Mouse (Mus musculus) liver, embryonic 11.5 days (tissue): Measurements from ENCODE around the gene Vsig8. TPM values are rescaled to one million over a fixed set of nuclear protein-coding genes. Genes with fewer than 3 reads are reported as not detected.

Experiments used
- ATAC-seq: fragments of 200-750 bp; cut with Nextera tagmentation; replicated peaks from 2 replicates; pipeline ENCODE4 v1.8.0; 2017; ENCODE audit warnings: moderate number of reproducible peaks, mild to moderate bottlenecking, moderate TSS enrichment, moderate library complexity; ENCODE audit not compliant: low FRiP score
- DNase-seq: peaks from one replicate; pipeline ENCODE4 v3.0.0-alpha.2; 2017; ENCODE audit warnings: low spot score
- H3K27ac ChIP-seq: fragments of 300-500 bp; sonication (generic); 2 replicates; pipeline ENCODE4 v1.5.1; 2014; ENCODE audit warnings: mild to moderate bottlenecking, low read depth, low read length, control low read depth
- H3K27me3 ChIP-seq: fragments of 300-500 bp; sonication (generic); replicated peaks from 2 replicates; pipeline ENCODE4 v1.6.1; 2014; ENCODE audit warnings: low read length, mixed read lengths; ENCODE audit not compliant: control insufficient read depth, insufficient read depth
- H3K36me3 ChIP-seq: fragments of 300-500 bp; sonication (generic); 2 replicates; pipeline ENCODE4 v1.6.1; 2014; ENCODE audit warnings: mild to moderate bottlenecking, low read length, moderate library complexity, mixed read lengths; ENCODE audit not compliant: control insufficient read depth, insufficient read depth
- H3K4me1 ChIP-seq: fragments of 300-500 bp; sonication (generic); replicated peaks from 2 replicates; pipeline ENCODE4 v1.6.1; 2014; ENCODE audit warnings: low read length, mixed read lengths; ENCODE audit not compliant: control insufficient read depth, insufficient read depth
- H3K4me2 ChIP-seq: fragments of 300-500 bp; sonication (generic); 2 replicates; pipeline ENCODE4 v1.6.1; 2014; ENCODE audit warnings: mild to moderate bottlenecking, control low read depth, moderate library complexity
- H3K4me3 ChIP-seq: fragments of 300-500 bp; sonication (generic); 2 replicates; pipeline ENCODE4 v1.5.1; 2014; ENCODE audit warnings: low read depth, low read length, control low read depth
- H3K9ac ChIP-seq: fragments of 300-500 bp; sonication (generic); 2 replicates; pipeline ENCODE4 v1.6.1; 2014; ENCODE audit warnings: low read depth, low read length, control low read depth
- H3K9me3 ChIP-seq: fragments of 300-500 bp; sonication (generic); 2 replicates; pipeline ENCODE4 v1.6.1; 2016; ENCODE audit warnings: low read length, inconsistent platforms, mixed read lengths; ENCODE audit not compliant: control insufficient read depth
- WGBS: fragments of 180-500 bp; shearing (Covaris S2); extraction: QIAGEN DNeasy Blood & Tissue Kit; methylation state at CpG from one replicate; pipeline ENCODE4 v1.1.7; 2014; 5-methylcytosine and 5-hydroxymethylcytosine counted together
- polyA plus RNA-seq: library from polyadenylated mRNA; unstranded; fragments of >200 nt; fragmentation: Nextera tagmentation; extraction: Ambion mirVana; gene quantifications from 2 replicates; pipeline ENCODE4 v1.2.1, GENCODE M21; 2014

Gene Vsig8
- polyA plus RNA-seq: not detected in 2 replicates

- Histone ChIP-seq H3K27ac (no peak within 1 kb of the TSS), H3K4me2 (no peak within 1 kb of the TSS), H3K4me3 (no peak within 1 kb of the TSS), H3K36me3 (no peaks in the 10 kb centered on the region), H3K4me1 (no peaks in the 10 kb centered on the region), H3K9me3 (no peaks in the 10 kb centered on the region), H3K9ac (no peak within 1 kb of the TSS), H3K27me3 (peaks cover 25% of the 10 kb centered on the region)
- no peak for DNase-seq
- ATAC-seq: no peak; the same call in 1 of the 2 replicates
- WGBS: 71% methylated on average over 11 of the region's 11 CpGs
Observed at GRCm38 (mm10) chr1:172555638-172556037, at the start of gene Vsig8. Gene Vsig8 (plus strand): TSS chr1:172555938.

GRCm38 (mm10) chr1:172507001-172507400 is 48.7 kb upstream of the Vsig8 start:
- Histone ChIP-seq H3K9ac (no peak overlapping the region), H3K4me2 (no peak overlapping the region), H3K4me1 (peaks cover 44% of the 10 kb centered on the region), H3K27ac (no peak overlapping the region), H3K4me3 (no peak overlapping the region), H3K36me3 (peaks cover 17% of the 10 kb centered on the region), H3K9me3 (no peaks in the 10 kb centered on the region), H3K27me3 (no peaks in the 10 kb centered on the region)
- WGBS: 65% methylated on average over 5 of the region's 5 CpGs
- ATAC-seq: no peak
- DNase-seq: no peak

GRCm38 (mm10) chr1:172507701-172508100 is 48.0 kb upstream of the Vsig8 start:
- 0 out of 2 replicates have a peak, but pooled peaks have one; percentile 1 for ATAC-seq
- Histone ChIP-seq H3K27me3 (no peaks in the 10 kb centered on the region), H3K4me1 (peaks cover 39% of the 10 kb centered on the region), H3K4me2 (no peak overlapping the region), H3K9ac (no peak overlapping the region), H3K27ac (no peak overlapping the region), H3K9me3 (no peaks in the 10 kb centered on the region), H3K36me3 (peaks cover 17% of the 10 kb centered on the region), H3K4me3 (no peak overlapping the region)
- no peak for DNase-seq
- 85% methylated on average over 3 of the region's 3 CpGs for WGBS

GRCm38 (mm10) chr1:172508172-172508571 is 47.6 kb upstream of the Vsig8 start:
- H3K9me3 ChIP-seq: no peaks in the 10 kb centered on the region
- WGBS: 32% methylated on average over 2 of the region's 2 CpGs
- no peak overlapping the region for H3K9ac ChIP-seq
- DNase-seq (no peak), ATAC-seq (peak; percentile 39)
- H3K4me1 ChIP-seq: peaks cover 39% of the 10 kb centered on the region
- H3K27ac ChIP-seq: no peak overlapping the region
- H3K27me3 ChIP-seq: no peaks in the 10 kb centered on the region
- H3K4me3 ChIP-seq: no peak overlapping the region
- H3K36me3 ChIP-seq: peaks cover 17% of the 10 kb centered on the region
- no peak overlapping the region for H3K4me2 ChIP-seq

GRCm38 (mm10) chr1:172509235-172509634 is 46.5 kb upstream of the Vsig8 start:
- H3K4me1 ChIP-seq: peaks cover 41% of the 10 kb centered on the region
- H3K4me3 ChIP-seq: no peak overlapping the region
- H3K9ac ChIP-seq: no peak overlapping the region
- peaks cover 17% of the 10 kb centered on the region for H3K36me3 ChIP-seq
- DNase-seq: no peak
- no peak for ATAC-seq
- no peaks in the 10 kb centered on the region for H3K9me3 ChIP-seq
- 77% methylated on average over 5 of the region's 5 CpGs for WGBS
- no peak overlapping the region for H3K27ac ChIP-seq
- H3K4me2 ChIP-seq: no peak overlapping the region
- no peaks in the 10 kb centered on the region for H3K27me3 ChIP-seq

- peaks cover 37% of the 10 kb centered on the region for H3K4me1 ChIP-seq
Observed at GRCm38 (mm10) chr1:172509983-172510382, 45.8 kb upstream of the Vsig8 start.

GRCm38 (mm10) chr1:172510421-172510972 is 45.2 kb upstream of the Vsig8 start:
- H3K4me3 ChIP-seq: no peak overlapping the region
- 43% methylated on average over 13 of the region's 13 CpGs for WGBS
- H3K4me2 ChIP-seq: peak overlapping the region; percentile 12; the same call in 1 of the 2 replicates
- no peaks in the 10 kb centered on the region for H3K9me3 ChIP-seq
- no peak for ATAC-seq
- peaks cover 41% of the 10 kb centered on the region for H3K4me1 ChIP-seq
- H3K27ac ChIP-seq: no peak overlapping the region
- no peak overlapping the region for H3K9ac ChIP-seq
- H3K36me3 ChIP-seq: peaks cover 16% of the 10 kb centered on the region
- H3K27me3 ChIP-seq: no peaks in the 10 kb centered on the region
- DNase-seq: no peak

More at GRCm38 (mm10) chr1:172509983-172510382, 45.8 kb upstream of the Vsig8 start:
- no peak for ATAC-seq
- Histone ChIP-seq H3K4me3 (no peak overlapping the region), H3K27ac (no peak overlapping the region), H3K27me3 (no peaks in the 10 kb centered on the region), H3K9ac (no peak overlapping the region), H3K36me3 (peaks cover 17% of the 10 kb centered on the region), H3K9me3 (no peaks in the 10 kb centered on the region), H3K4me2 (peak overlapping the region; percentile 5; the same call in 1 of the 2 replicates)
- WGBS: 45% methylated on average over 8 of the region's 8 CpGs
- DNase-seq: no peak

GRCm38 (mm10) chr1:172512962-172513361 is 42.8 kb upstream of the Vsig8 start:
- peak overlapping the region; percentile 64 for H3K4me2 ChIP-seq
- WGBS: 12% methylated on average over 13 of the region's 13 CpGs
- peak overlapping the region; percentile 50; the same call in 1 of the 2 replicates for H3K9ac ChIP-seq
- H3K27me3 ChIP-seq: no peaks in the 10 kb centered on the region
- peak; percentile 52 for DNase-seq
- H3K9me3 ChIP-seq: peaks cover 3% of the 10 kb centered on the region
- H3K27ac ChIP-seq: peak overlapping the region; percentile 86
- peak; percentile 52 for ATAC-seq
- peak overlapping the region; percentile 31 for H3K4me3 ChIP-seq
- no peaks in the 10 kb centered on the region; the same call in 1 of the 2 replicates for H3K36me3 ChIP-seq
- H3K4me1 ChIP-seq: peaks cover 34% of the 10 kb centered on the region
